Mouse (Mus musculus): Measurements from ENCODE around the gene Zfp69. TPM values are rescaled to one million over a fixed set of nuclear protein-coding genes. Genes with fewer than 3 reads are reported as not detected.

The Zfp69 gene
- polyA plus RNA-seq, 1 experiment: 2.0 TPM

GRCm38 (mm10) chr4:120928686-120929085 lies 22.8 kb downstream of the Zfp69 start:
- DNase-seq (ENCODE audit: extremely low spot score in 1 of 2, low spot score in 1 of 2): no peak

- DNase-seq (ENCODE audit: extremely low spot score in 1 of 2, low spot score in 1 of 2): peak in 1 of 2 experiments; percentile 50
Measured at GRCm38 (mm10) chr4:120925386-120925785, 26.1 kb downstream of the Zfp69 start.

GRCm38 (mm10) chr4:120924554-120925299 lies 26.8 kb downstream of the Zfp69 start, which contains the start of gene Exo5:
Exo5 (minus strand) TSS chr4:120925017.
- DNase-seq (ENCODE audit: extremely low spot score in 1 of 2, low spot score in 1 of 2): peak; percentile 83 to 90

GRCm38 (mm10) chr4:120921461-120921860 lies 30.0 kb downstream of the Zfp69 start:
- DNase-seq (ENCODE audit: extremely low spot score in 1 of 2, low spot score in 1 of 2): no peak

- DNase-seq (ENCODE audit: extremely low spot score in 1 of 2, low spot score in 1 of 2): no peak
Measured at GRCm38 (mm10) chr4:120914501-120914900, 37.0 kb downstream of the Zfp69 start.

- no peak for DNase-seq (ENCODE audit: extremely low spot score in 1 of 2, low spot score in 1 of 2)
Measured at GRCm38 (mm10) chr4:120913861-120914260, 37.6 kb downstream of the Zfp69 start.

GRCm38 (mm10) chr4:120913443-120913842 lies 38.1 kb downstream of the Zfp69 start:
- no peak for DNase-seq (ENCODE audit: extremely low spot score in 1 of 2, low spot score in 1 of 2)

- no peak for DNase-seq (ENCODE audit: extremely low spot score in 1 of 2, low spot score in 1 of 2)
Measured at GRCm38 (mm10) chr4:120912866-120913265, 38.6 kb downstream of the Zfp69 start.

GRCm38 (mm10) chr4:120911086-120911485 lies 40.4 kb downstream of the Zfp69 start:
- no peak for DNase-seq (ENCODE audit: extremely low spot score in 1 of 2, low spot score in 1 of 2)

- peak in 1 of 2 experiments; percentile 76 for DNase-seq (ENCODE audit: extremely low spot score in 1 of 2, low spot score in 1 of 2)
Measured at GRCm38 (mm10) chr4:120909558-120910150, 41.8 kb downstream of the Zfp69 start.

- no peak for DNase-seq (ENCODE audit: extremely low spot score in 1 of 2, low spot score in 1 of 2)
Measured at GRCm38 (mm10) chr4:120905644-120906043, 45.9 kb downstream of the Zfp69 start.

GRCm38 (mm10) chr4:120904533-120904932 lies 47.0 kb downstream of the Zfp69 start:
- DNase-seq (ENCODE audit: extremely low spot score in 1 of 2, low spot score in 1 of 2): no peak

GRCm38 (mm10) chr4:120895810-120896584 lies 55.5 kb downstream of the Zfp69 start:
- DNase-seq (ENCODE audit: extremely low spot score in 1 of 2, low spot score in 1 of 2): no peak

- no peak for DNase-seq (ENCODE audit: extremely low spot score in 1 of 2, low spot score in 1 of 2)
Measured at GRCm38 (mm10) chr4:120895226-120895625, 56.3 kb downstream of the Zfp69 start.

- DNase-seq (ENCODE audit: extremely low spot score in 1 of 2, low spot score in 1 of 2): no peak
Measured at GRCm38 (mm10) chr4:120894584-120894983, 56.9 kb downstream of the Zfp69 start.

- no peak for DNase-seq (ENCODE audit: extremely low spot score in 1 of 2, low spot score in 1 of 2)
Measured at GRCm38 (mm10) chr4:120893656-120894401, 57.7 kb downstream of the Zfp69 start.

- DNase-seq (ENCODE audit: extremely low spot score in 1 of 2, low spot score in 1 of 2): no peak
Measured at GRCm38 (mm10) chr4:120892516-120892915, 59.0 kb downstream of the Zfp69 start.

- DNase-seq (ENCODE audit: extremely low spot score in 1 of 2, low spot score in 1 of 2): no peak
Measured at GRCm38 (mm10) chr4:120891960-120892359, 59.5 kb downstream of the Zfp69 start.

GRCm38 (mm10) chr4:120890754-120891440 lies 60.6 kb downstream of the Zfp69 start:
- no peak for DNase-seq (ENCODE audit: extremely low spot score in 1 of 2, low spot score in 1 of 2)

GRCm38 (mm10) chr4:120888884-120889283 lies 62.6 kb downstream of the Zfp69 start:
- no peak for DNase-seq (ENCODE audit: extremely low spot score in 1 of 2, low spot score in 1 of 2)

All from frontal cortex, adult 2 months (tissue).